Mouse (Mus musculus) CH12.LX (cell line): Measurements from ENCODE around the gene Immt. TPM values are rescaled to one million over a fixed set of nuclear protein-coding genes. Genes with fewer than 3 reads are reported as not detected.

Experiments
- DNase-seq: peaks from one replicate; pipeline ENCODE4 v3.0.0-alpha.2; 2013; ENCODE audit errors: extremely low read depth
- H3K27ac ChIP-seq: 2 replicates; pipeline ENCODE4 v1.5.1; 2012; ENCODE audit warnings: low read depth, mild to moderate bottlenecking, control low read depth, moderate library complexity; ENCODE audit not compliant: insufficient read depth
- H3K27me3 ChIP-seq: replicated peaks from 2 replicates; pipeline ENCODE3; 2012; ENCODE audit warnings: inconsistent platforms
- H3K36me3 ChIP-seq, 2 experiments: replicated peaks in 1 of 2; 2 replicates each; pipeline versions ENCODE3 to v1.6.1; 2012; ENCODE audit warnings: inconsistent platforms in 1 of 2, low read length in 1 of 2, mild to moderate bottlenecking in 1 of 2, mixed read lengths in 1 of 2, moderate library complexity in 1 of 2; ENCODE audit not compliant: control insufficient read depth in 1 of 2, insufficient read depth in 1 of 2
- H3K4me1 ChIP-seq, 2 experiments: 2 replicates each; pipeline ENCODE4 v1.6.1; 2012; ENCODE audit warnings: inconsistent platforms in 1 of 2, moderate library complexity in 1 of 2; ENCODE audit not compliant: insufficient read depth in 2 of 2, control insufficient read depth in 1 of 2
- H3K4me2 ChIP-seq: 2 replicates; pipeline ENCODE4 v1.6.1; 2012; ENCODE audit warnings: low read depth, mild to moderate bottlenecking, control low read depth; ENCODE audit not compliant: poor library complexity, insufficient read depth, severe bottlenecking
- H3K4me3 ChIP-seq, 3 experiments: fragments of 150-350 bp in 1 of 3; sonication (generic) in 1 of 3; replicated peaks in 1 of 3; 2 replicates each; pipeline versions ENCODE3 to v1.5.1; 2011 to 2012; ENCODE audit warnings: low read depth in 2 of 3, low read length in 2 of 3, mild to moderate bottlenecking in 2 of 3, moderate library complexity in 2 of 3, control low read depth in 1 of 3, improper control_type of control experiment in 1 of 3, inconsistent platforms in 1 of 3, mixed read lengths in 1 of 3; ENCODE audit not compliant: poor library complexity in 1 of 3
- H3K79me2 ChIP-seq: replicated peaks from 2 replicates; pipeline ENCODE4 v1.6.1; 2012; ENCODE audit warnings: mild to moderate bottlenecking, moderate library complexity; ENCODE audit not compliant: control insufficient read depth, poor library complexity, insufficient read depth, severe bottlenecking; ENCODE audit errors: extremely low read depth
- H3K9ac ChIP-seq: 2 replicates; pipeline ENCODE4 v1.6.1; 2012; ENCODE audit warnings: low read depth, mild to moderate bottlenecking, control low read depth, moderate library complexity; ENCODE audit not compliant: insufficient read depth
- H3K9me3 ChIP-seq: replicated peaks from 2 replicates; pipeline ENCODE3; 2012; ENCODE audit warnings: low read length, inconsistent platforms, mixed read lengths
- CTCF ChIP-seq, 2 experiments: IDR thresholded peaks in 1 of 2; conservative IDR thresholded peaks in 1 of 2; 2 replicates each; pipeline ENCODE4 v1.5.1; 2011 to 2012; ENCODE audit warnings: low read depth in 2 of 2, low read length in 2 of 2, improper control_type of control experiment in 1 of 2, inconsistent platforms in 1 of 2, mild to moderate bottlenecking in 1 of 2, moderate library complexity in 1 of 2
- EP300 ChIP-seq: IDR thresholded peaks from 2 replicates; pipeline ENCODE4 v1.6.1; 2011; ENCODE audit warnings: low read length, improper control_type of control experiment
- GABPA ChIP-seq: IDR thresholded peaks from 2 replicates; pipeline ENCODE4 v1.6.1; 2012; ENCODE audit warnings: low read depth, low read length, improper control_type of control experiment, inconsistent platforms; ENCODE audit not compliant: insufficient replicate concordance
- HCFC1 ChIP-seq: IDR thresholded peaks from 2 replicates; pipeline ENCODE4 v1.6.1; 2012; ENCODE audit warnings: low read depth, mild to moderate bottlenecking, inconsistent platforms, low read length, improper control_type of control experiment
- IRF4 ChIP-seq: IDR thresholded peaks from 2 replicates; pipeline ENCODE4 v1.6.1; 2014; ENCODE audit warnings: low read depth, mild to moderate bottlenecking, inconsistent platforms, low read length, improper control_type of control experiment
- KAT2A ChIP-seq: IDR thresholded peaks from 2 replicates; pipeline ENCODE4 v1.6.1; 2012; ENCODE audit warnings: low read length, improper control_type of control experiment, inconsistent platforms; ENCODE audit not compliant: insufficient replicate concordance
- MAX ChIP-seq: IDR thresholded peaks from 2 replicates; pipeline ENCODE4 v1.6.1; 2011; ENCODE audit warnings: low read length, improper control_type of control experiment
- MAZ ChIP-seq: IDR thresholded peaks from 2 replicates; pipeline ENCODE4 v1.6.1; 2012; ENCODE audit warnings: low read depth, mild to moderate bottlenecking, inconsistent platforms, low read length, improper control_type of control experiment, moderate library complexity
- MEF2A ChIP-seq: IDR thresholded peaks from 2 replicates; pipeline ENCODE4 v1.6.1; 2014; ENCODE audit warnings: low read depth, mild to moderate bottlenecking, inconsistent platforms, low read length, improper control_type of control experiment, borderline replicate concordance
- MXI1 ChIP-seq: IDR thresholded peaks from 2 replicates; pipeline ENCODE4 v1.6.1; 2011; ENCODE audit warnings: mild to moderate bottlenecking, low read depth, low read length, improper control_type of control experiment
- MYC ChIP-seq: IDR thresholded peaks from 2 replicates; pipeline ENCODE4 v1.6.1; 2011; ENCODE audit warnings: low read depth, mild to moderate bottlenecking, improper control_type of control experiment, low read length
- NRF1 ChIP-seq: IDR thresholded peaks from 2 replicates; pipeline ENCODE4 v1.6.1; 2014; ENCODE audit warnings: low read depth, mild to moderate bottlenecking, inconsistent platforms, low read length, improper control_type of control experiment, moderate library complexity
- PAX5 ChIP-seq: IDR thresholded peaks from 2 replicates; pipeline ENCODE4 v1.6.1; 2012; ENCODE audit warnings: low read length, inconsistent platforms, mixed read lengths
- POLR2AphosphoS2 ChIP-seq: IDR thresholded peaks from 2 replicates; pipeline ENCODE4 v1.6.1; 2011; ENCODE audit warnings: low read depth, low read length, improper control_type of control experiment
- RAD21 ChIP-seq: IDR thresholded peaks from 2 replicates; pipeline ENCODE4 v1.6.1; 2011; ENCODE audit warnings: low read depth, mild to moderate bottlenecking, low read length, improper control_type of control experiment, moderate library complexity
- RCOR1 ChIP-seq: conservative IDR thresholded peaks from 2 replicates; pipeline ENCODE4 v1.6.1; 2012; ENCODE audit warnings: low read depth, mild to moderate bottlenecking, inconsistent platforms, low read length, improper control_type of control experiment
- SIN3A ChIP-seq: IDR thresholded peaks from 2 replicates; pipeline ENCODE4 v1.6.1; 2012; ENCODE audit warnings: low read length, improper control_type of control experiment, inconsistent platforms
- TCF12 ChIP-seq: IDR thresholded peaks from 2 replicates; pipeline ENCODE4 v1.6.1; 2014; ENCODE audit warnings: low read depth, mild to moderate bottlenecking, inconsistent platforms, low read length, improper control_type of control experiment
- ZMIZ1 ChIP-seq: IDR thresholded peaks from 2 replicates; pipeline ENCODE4 v1.6.1; 2012; ENCODE audit warnings: low read depth, mild to moderate bottlenecking, inconsistent platforms, low read length, improper control_type of control experiment
- ZNF384 ChIP-seq: IDR thresholded peaks from 2 replicates; pipeline ENCODE4 v1.6.1; 2012; ENCODE audit warnings: low read depth, low read length, improper control_type of control experiment, inconsistent platforms
- dilution Hi-C: fragments of 300-500 bp; cut with MboI; formaldehyde crosslinking; loops from 2 replicates; pipeline ENCODE4 v1.14.3; 2020; ENCODE audit warnings: low sequenced_read_pairs; ENCODE audit not compliant: extremely low pct_unique_long_range_greater_than_20kb, extremely low pct_ligation_motif_present
- in situ Hi-C: fragments of 300-500 bp; cut with MboI; formaldehyde crosslinking; loops from 3 replicates; pipeline ENCODE4 v1.14.3; 2019; ENCODE audit warnings: low sequenced_read_pairs, low pct_ligation_motif_present, low pct_unique_long_range_greater_than_20kb, mixed read lengths
- polyA plus RNA-seq: library from polyadenylated mRNA; unstranded; fragments of >175 nt; gene quantifications from 2 replicates; pipeline ENCODE4 v1.2.1, GENCODE M21; 2012; ENCODE audit warnings: low read depth; ENCODE audit not compliant: insufficient read length
- total RNA-seq, 2 experiments: library from RNA; depleted of rRNA; stranded (reverse); fragments of 300-350 nt in 1 of 2; fragments of >200 nt in 1 of 2; gene quantifications; 2 replicates each; pipeline ENCODE4 v1.2.3; 2012 to 2014

Immt gene
- total and polyA plus RNA-seq, 3 experiments = 97.5 to 161 (median 156) TPM

- Histone ChIP-seq H3K79me2 (peaks cover 70% of the 10 kb centered on the region), H3K4me3 (peak overlapping the region; percentile 63 to 86 (median 65)), H3K27ac (no peak overlapping the region), H3K36me3 (peaks cover 18 to 58% of the 10 kb centered on the region in 2 experiments), H3K4me2 (peak overlapping the region; percentile 81), H3K9me3 (no peaks in the 10 kb centered on the region), H3K4me1 (peaks cover 12 to 48% of the 10 kb centered on the region in 2 experiments), H3K27me3 (no peaks in the 10 kb centered on the region), H3K9ac (peak overlapping the region; percentile 84)
- in situ Hi-C loops = no loop called here
- dilution Hi-C loops = no loop called here
- TF ChIP-seq CTCF (conservative IDR thresholded peaks at IDR 0.05 in 1 of 2, IDR thresholded peaks at IDR 0.05 in 1 of 2; ENCODE audit: low read depth in 2 of 2, low read length in 2 of 2) (peak; percentile 18 to 35; a peak in 3 of 4 replicates), TCF12 (no peak), GABPA (no peak), PAX5 (no peak), SIN3A (peak; percentile 40), MAX (peak; percentile 65; the same call in 1 of the 2 replicates), MYC (peak; percentile 88), MXI1 (peak; percentile 77), KAT2A (no peak), MEF2A (no peak), EP300 (no peak)
- DNase-seq = peak; percentile 81
Observed at GRCm38 (mm10) chr6:71909840-71910239, 78.7 kb downstream of the Immt start.

DNA sequence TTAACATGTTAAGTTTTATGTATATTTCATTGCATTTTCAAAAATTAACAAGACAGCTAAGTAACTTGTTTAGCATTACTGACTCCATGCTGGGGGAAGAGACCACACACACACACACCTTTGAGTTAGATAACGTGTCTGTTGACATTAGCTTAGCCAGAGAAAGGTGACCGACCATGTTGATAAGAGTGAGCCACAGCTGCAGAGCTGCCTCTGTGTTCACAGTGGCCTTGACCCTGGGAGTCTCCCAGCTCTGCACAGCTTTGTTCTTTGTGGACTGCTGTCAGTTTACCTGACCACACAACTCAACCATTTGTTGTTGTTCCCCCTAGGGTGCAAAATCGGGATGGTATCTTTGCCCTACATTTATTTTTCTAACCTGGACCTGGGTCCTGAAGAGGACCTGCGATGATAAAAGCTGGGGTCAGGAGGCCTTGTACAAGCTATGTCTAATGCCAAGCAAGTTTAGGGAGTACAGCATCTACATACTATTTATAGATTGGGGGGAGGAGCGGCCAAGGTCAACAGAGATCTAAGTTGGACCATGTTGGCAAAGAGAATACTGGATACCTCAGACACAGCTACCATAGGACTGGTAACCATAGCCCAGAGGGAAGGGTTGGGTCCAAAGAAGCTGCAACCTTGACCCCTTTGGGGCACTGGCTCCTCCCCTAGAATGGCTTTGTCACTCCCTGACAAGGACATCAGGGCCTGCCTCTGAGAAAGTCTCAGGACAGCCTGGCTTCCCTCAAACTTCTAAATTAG, 80.7 kb downstream of the Immt start:
- dilution Hi-C loops (no loop called here), in situ Hi-C loops (no loop called here)
- Histone ChIP-seq H3K79me2 (peaks cover 50% of the 10 kb centered on the region), H3K4me1 (peaks cover 12 to 31% of the 10 kb centered on the region in 2 experiments), H3K36me3 (peaks cover 25 to 57% of the 10 kb centered on the region in 2 experiments), H3K9me3 (no peaks in the 10 kb centered on the region), H3K9ac (no peak overlapping the region), H3K4me3 (no peak overlapping the region), H3K27ac (no peak overlapping the region), H3K4me2 (no peak overlapping the region), H3K27me3 (no peaks in the 10 kb centered on the region)
- TF ChIP-seq POLR2AphosphoS2 = no peak
- TF ChIP-seq MAX = no peak
- no peak for TF ChIP-seq HCFC1
- no peak for TF ChIP-seq MEF2A
- TF ChIP-seq MAZ = no peak
- TF ChIP-seq RAD21 = no peak
- no peak for TF ChIP-seq NRF1
- TF ChIP-seq RCOR1 = no peak
- no peak for TF ChIP-seq ZMIZ1
- TF ChIP-seq SIN3A = no peak
- no peak for TF ChIP-seq ZNF384
- TF ChIP-seq MXI1 = no peak
- no peak for TF ChIP-seq IRF4
- DNase-seq = no peak
